Mouse (Mus musculus) lung, adult 2 months (tissue): Measurements from ENCODE around the gene Sesn3.

Experiments used
- CTCF ChIP-seq: fragments of 200-500 bp; IDR thresholded peaks from 2 replicates; pipeline ENCODE4 v1.5.1; 2011; ENCODE audit warnings: mild to moderate bottlenecking, low read length, control low read depth; ENCODE audit not compliant: insufficient read depth
- POLR2A ChIP-seq: fragments of 200-500 bp; IDR thresholded peaks from 2 replicates; pipeline ENCODE4 v1.6.1; 2011; ENCODE audit warnings: low read depth, mild to moderate bottlenecking, control low read depth, low read length, borderline replicate concordance; ENCODE audit errors: extremely low read depth

DNA sequence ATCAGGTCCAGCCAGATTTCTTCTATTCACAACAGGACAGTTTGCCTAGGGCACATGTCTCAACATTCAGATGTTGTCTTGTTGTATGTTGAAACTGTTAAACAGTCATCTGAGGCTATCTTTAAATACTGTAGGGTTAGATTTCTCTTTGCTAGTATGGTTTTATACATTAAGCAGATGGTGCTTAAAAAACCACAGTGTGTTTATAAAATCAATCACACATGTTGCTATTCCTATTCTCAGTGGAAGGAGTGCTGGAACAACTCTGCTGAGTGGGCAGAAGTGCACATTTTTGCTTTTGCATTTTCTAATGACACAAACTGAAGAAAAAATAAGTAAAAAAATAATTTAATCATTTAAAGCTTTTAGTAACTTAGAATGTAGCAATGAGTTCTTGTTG is 25.0 kb downstream of the Sesn3 start:
- TF ChIP-seq POLR2A, result no peak
- TF ChIP-seq CTCF, result no peak
